Comparison of ENCODE assay signal across 18 mouse cellular contexts in genomic region chr10:86735036-86735435, GRCm38 (mm10). TPM values are rescaled to one million over a fixed set of nuclear protein-coding genes. Genes with fewer than 3 reads are reported as not detected.
DNase-seq lines count a peak whose midpoint lies in the region; ATAC-seq and TF ChIP-seq lines count a peak whose summit lies in the region.
"Had no signal": no experiment of that assay in that cellular context is flagged by ENCODE, and none has a peak within 500 bp of the region (broad histone marks: within the 10 kb centered on the region; RNA-seq: fewer than 3 reads in every experiment).

No protein-coding gene starts in this region.

- H3K4me2 ChIP-seq in hindbrain, postnatal 0 days (ENCODE audit: low read depth, low read length): no peak overlapping the region
- H3K4me2 ChIP-seq in CH12.LX (ENCODE audit: insufficient read depth, low read depth, poor library complexity, severe bottlenecking): no peak overlapping the region
- H3K4me2 ChIP-seq: hindbrain, embryonic 14.5 days; liver, embryonic 13.5 days; stomach, embryonic 15.5 days had no signal

- dilution Hi-C loops in CH12.LX (cut with MboI; ENCODE audit: extremely low pct_ligation_motif_present, extremely low pct_unique_long_range_greater_than_20kb, low sequenced_read_pairs): no loop called here

- in situ Hi-C loops in CH12.LX (cut with MboI; ENCODE audit: low pct_ligation_motif_present, low pct_unique_long_range_greater_than_20kb, low sequenced_read_pairs): no loop called here

- no peaks in the 10 kb centered on the region for H3K36me3 ChIP-seq in hindbrain, postnatal 0 days (ENCODE audit: insufficient read depth, low read length)
- no peaks in the 10 kb centered on the region for H3K36me3 ChIP-seq in hindbrain, embryonic 10.5 days
- H3K36me3 ChIP-seq in CH12.LX (replicated peaks in 1 of 2; ENCODE audit: control insufficient read depth in 1 of 2, insufficient read depth in 1 of 2, low read length in 1 of 2): peaks cover 4 to 13% of the 10 kb centered on the region in 2 experiments
- H3K36me3 ChIP-seq: liver, embryonic 13.5 days; stomach, embryonic 15.5 days had no signal

- DNase-seq in hindbrain, postnatal 0 days (ENCODE audit: low spot score): peak; percentile 17
- DNase-seq in hindbrain, embryonic 10.5 days (ENCODE audit: low spot score): no peak
- DNase-seq in 3T3-L1 (ENCODE audit: low read depth, low spot score) (peak; percentile 23), CH12.LX (ENCODE audit: extremely low read depth) (no peak)
- peak; percentile 43 for DNase-seq in induced T-regulatory cell, adult 2 months (ENCODE audit: low read depth)
- no peak for DNase-seq in adrenal gland, adult 2 months
- DNase-seq in neural tube, embryonic 10.5 days (ENCODE audit: extremely low spot score, low spot score): no peak
- DNase-seq: cerebellum, adult 11 months; heart, adult 18-20 months; kidney, adult 8-10 months; liver, embryonic 13.5 days; lung, postnatal 14 days; right cerebral cortex, postnatal 4 days had no signal

- no peaks in the 10 kb centered on the region for H3K4me1 ChIP-seq in hindbrain, postnatal 0 days (ENCODE audit: insufficient read depth, low read length)
- H3K4me1 ChIP-seq in hindbrain, embryonic 10.5 days (replicated peaks): 0 out of 2 replicates have a peak, but pooled peaks cover 4% of the 10 kb centered on the region
- peaks cover 0 to 5% of the 10 kb centered on the region in 2 experiments; a peak in 1 of 4 replicates for H3K4me1 ChIP-seq in CH12.LX (ENCODE audit: control insufficient read depth in 1 of 2, insufficient read depth in 2 of 2)
- H3K4me1 ChIP-seq: liver, embryonic 13.5 days; stomach, embryonic 15.5 days had no signal

- TF ChIP-seq EP300 in CH12.LX (IDR thresholded peaks at IDR 0.05; ENCODE audit: low read length): no peak

- no peaks in the 10 kb centered on the region for H3K9me3 ChIP-seq in hindbrain, postnatal 0 days (ENCODE audit: low read length)
- no peaks in the 10 kb centered on the region for H3K9me3 ChIP-seq in hindbrain, embryonic 10.5 days
- no peaks in the 10 kb centered on the region for H3K9me3 ChIP-seq in CH12.LX (replicated peaks; ENCODE audit: low read length)
- H3K9me3 ChIP-seq: liver, embryonic 13.5 days; stomach, embryonic 15.5 days had no signal

- TF ChIP-seq CTCF in hindbrain, postnatal 0 days (IDR thresholded peaks at IDR 0.05; ENCODE audit: low read depth): peak; percentile 29
- peak in 1 of 2 experiments; percentile 61; a peak in 2 of 4 replicates for TF ChIP-seq CTCF in CH12.LX (conservative IDR thresholded peaks at IDR 0.05 in 1 of 2, IDR thresholded peaks at IDR 0.05 in 1 of 2; ENCODE audit: low read depth in 2 of 2, low read length in 2 of 2)

- H3K4me3 ChIP-seq in hindbrain, postnatal 0 days (ENCODE audit: low read length): no peak overlapping the region
- H3K4me3 ChIP-seq in hindbrain, embryonic 10.5 days: no peak overlapping the region
- H3K4me3 ChIP-seq in CH12.LX (replicated peaks in 1 of 3; ENCODE audit: low read depth in 2 of 3, low read length in 2 of 3, poor library complexity in 1 of 3): no peak overlapping the region
- H3K4me3 ChIP-seq: erythroblast, embryonic 14.5 days; liver, embryonic 13.5 days; stomach, embryonic 15.5 days had no signal

- TF ChIP-seq POLR2A in CH12.LX (IDR thresholded peaks at IDR 0.05; ENCODE audit: low read depth, low read length): no peak

- WGBS in hindbrain, postnatal 0 days: 81% methylated on average over 4 of the region's 4 CpGs
- WGBS in hindbrain, embryonic 10.5 days: 93% methylated on average over 4 of the region's 4 CpGs

- no peak for ATAC-seq in hindbrain, postnatal 0 days

- H3K27me3 ChIP-seq in hindbrain, postnatal 0 days (ENCODE audit: insufficient read depth, low read length): no peaks in the 10 kb centered on the region
- H3K27me3 ChIP-seq in hindbrain, embryonic 10.5 days (ENCODE audit: insufficient read depth, poor library complexity, severe bottlenecking): peaks cover 3% of the 10 kb centered on the region; the same call in 1 of the 2 replicates
- H3K27me3 ChIP-seq in CH12.LX (replicated peaks): no peaks in the 10 kb centered on the region
- H3K27me3 ChIP-seq: liver, embryonic 13.5 days; stomach, embryonic 15.5 days had no signal

- no peaks in the 10 kb centered on the region for H3K79me2 ChIP-seq in CH12.LX (replicated peaks; ENCODE audit: control insufficient read depth, extremely low read depth, insufficient read depth, poor library complexity, severe bottlenecking)

- no peak overlapping the region for H3K27ac ChIP-seq in hindbrain, postnatal 0 days
- H3K27ac ChIP-seq in hindbrain, embryonic 10.5 days: no peak overlapping the region
- H3K27ac ChIP-seq in CH12.LX (ENCODE audit: insufficient read depth, low read depth): no peak overlapping the region
- H3K27ac ChIP-seq: hindbrain, embryonic 14.5 days; liver, embryonic 13.5 days; stomach, embryonic 15.5 days had no signal

- peak; percentile 74 for TF ChIP-seq RAD21 in CH12.LX (IDR thresholded peaks at IDR 0.05; ENCODE audit: low read depth, low read length)

- no peak overlapping the region for H3K9ac ChIP-seq in hindbrain, postnatal 0 days (replicated peaks; ENCODE audit: low read length)
- no peak overlapping the region for H3K9ac ChIP-seq in CH12.LX (ENCODE audit: insufficient read depth, low read depth)
- H3K9ac ChIP-seq: hindbrain, embryonic 14.5 days; liver, embryonic 13.5 days; stomach, embryonic 15.5 days had no signal

TF ChIP-seq in CH12.LX, 34 proteins besides CTCF, POLR2A, EP300 and RAD21:
- peak; percentile 54 for TF ChIP-seq SMC3 (IDR thresholded peaks at IDR 0.05; ENCODE audit: low read depth, low read length)
- TF ChIP-seq JUN (IDR thresholded peaks at IDR 0.05; ENCODE audit: insufficient read depth, low read depth, low read length): no peak
- TF ChIP-seq TCF12 (IDR thresholded peaks at IDR 0.05; ENCODE audit: low read depth, low read length): no peak
- no peak for TF ChIP-seq ZKSCAN1 (IDR thresholded peaks at IDR 0.05; ENCODE audit: borderline replicate concordance, low read depth, low read length)
- no peak for TF ChIP-seq NELFE (IDR thresholded peaks at IDR 0.05; ENCODE audit: low read depth, low read length)
- TF ChIP-seq SIN3A (IDR thresholded peaks at IDR 0.05; ENCODE audit: low read length): no peak
- no peak for TF ChIP-seq PAX5 (IDR thresholded peaks at IDR 0.05; ENCODE audit: low read length)
- TF ChIP-seq ZNF384 (IDR thresholded peaks at IDR 0.05; ENCODE audit: low read depth, low read length): peak; percentile 87
- TF ChIP-seq MXI1 (IDR thresholded peaks at IDR 0.05; ENCODE audit: low read depth, low read length): no peak
- no peak for TF ChIP-seq MAX (IDR thresholded peaks at IDR 0.05; ENCODE audit: low read length)
- TF ChIP-seq MAZ (IDR thresholded peaks at IDR 0.05; ENCODE audit: low read depth, low read length): no peak
- TF ChIP-seq KAT2A (IDR thresholded peaks at IDR 0.05; ENCODE audit: insufficient replicate concordance, low read length): no peak
- TF ChIP-seq ZMIZ1 (IDR thresholded peaks at IDR 0.05; ENCODE audit: low read depth, low read length): no peak
- no peak for TF ChIP-seq ZC3H11A (IDR thresholded peaks at IDR 0.05; ENCODE audit: low read depth, low read length)
- no peak for TF ChIP-seq POLR2AphosphoS2 (IDR thresholded peaks at IDR 0.05; ENCODE audit: low read depth, low read length)
- no peak for TF ChIP-seq JUND (conservative IDR thresholded peaks at IDR 0.05; ENCODE audit: low read depth, low read length)
- no peak for TF ChIP-seq E2F4 (IDR thresholded peaks at IDR 0.05; ENCODE audit: insufficient replicate concordance, low read depth, low read length)
TF ChIP-seq in CH12.LX: peak in this region for 2.

RNA-seq across cellular contexts. Expression of gene Gm49358, which starts 28.7 kb away (rescaled TPM):
- total RNA-seq in hindbrain, postnatal 0 days (2014; rRNA removed): 4.2 TPM in 1 of 2 replicates, not detected in the other
- polyA plus RNA-seq in hindbrain, postnatal 0 days (2015; fragmentation: Nextera tagmentation; extraction: Ambion mirVana): not detected in 2 replicates
- not detected in 2 replicates for polyA plus RNA-seq in hindbrain, embryonic 10.5 days (2016; fragmentation: Nextera tagmentation; extraction: Ambion mirVana)
- total RNA-seq in CH12.LX (2012; rRNA removed) (1.2 and 2.0 TPM in 2 replicates), CH12.LX (2014; rRNA removed) (not detected in 2 replicates)
- polyA plus RNA-seq in CH12.LX (2012; ENCODE audit: insufficient read length, low read depth): 3.8 TPM in 1 of 2 replicates, not detected in the other
- 10 to 100 TPM; 20.1 to 23.6 TPM for total RNA-seq in adrenal gland, adult 2 months (2021)
- polyA plus RNA-seq in adrenal gland, adult 2 months (2012; rRNA removed): not detected in 2 replicates
- polyA plus RNA-seq: cortical plate, adult 2 months; erythroblast, embryonic 14.5 days; heart, postnatal 0 days; liver, embryonic 13.5 days; stomach, embryonic 15.5 days had no signal

RNA-seq across cellular contexts. Expression of gene Ttc41, which starts 29.4 kb away (rescaled TPM):
- total RNA-seq in hindbrain, postnatal 0 days (2014; rRNA removed): 2.0 and 2.2 TPM in 2 replicates
- polyA plus RNA-seq in hindbrain, postnatal 0 days (2015; fragmentation: Nextera tagmentation; extraction: Ambion mirVana): 1.4 and 1.5 TPM in 2 replicates
- 2.9 TPM in 2 replicates for polyA plus RNA-seq in hindbrain, embryonic 10.5 days (2016; fragmentation: Nextera tagmentation; extraction: Ambion mirVana)
- total RNA-seq in CH12.LX (2012; rRNA removed) (4.0 and 4.4 TPM in 2 replicates), CH12.LX (2014; rRNA removed) (3.6 and 4.2 TPM in 2 replicates)
- 3.3 and 3.6 TPM in 2 replicates for polyA plus RNA-seq in CH12.LX (2012; ENCODE audit: insufficient read length, low read depth)
- 1 to 10 TPM; 1.6 to 2.5 TPM for total RNA-seq in adrenal gland, adult 2 months (2021)
- 1.0 and 1.5 TPM in 2 replicates for polyA plus RNA-seq in adrenal gland, adult 2 months (2012; rRNA removed)
- polyA plus RNA-seq: erythroblast, embryonic 14.5 days had no signal

RNA-seq across cellular contexts. Expression of gene Hsp90b1, which starts 29.7 kb away (rescaled TPM):
- total RNA-seq in hindbrain, postnatal 0 days (2014; rRNA removed): 92.5 and 110 TPM in 2 replicates
- 228 and 235 TPM in 2 replicates for polyA plus RNA-seq in hindbrain, postnatal 0 days (2015; fragmentation: Nextera tagmentation; extraction: Ambion mirVana)
- 412 and 566 TPM in 2 replicates for polyA plus RNA-seq in hindbrain, embryonic 10.5 days (2016; fragmentation: Nextera tagmentation; extraction: Ambion mirVana)
- total RNA-seq in CH12.LX (2012; rRNA removed) (635 and 991 TPM in 2 replicates), CH12.LX (2014; rRNA removed) (799 and 863 TPM in 2 replicates)
- polyA plus RNA-seq in CH12.LX (2012; ENCODE audit: insufficient read length, low read depth): 1,137 and 1,160 TPM in 2 replicates
- 100 to 1,000 TPM; 691 to 855 TPM for total RNA-seq in adrenal gland, adult 2 months (2021)
- 9.6 and 15.2 TPM in 2 replicates for polyA plus RNA-seq in adrenal gland, adult 2 months (2012; rRNA removed)

RNA-seq across cellular contexts. Expression of gene Nt5dc3, which starts 43.8 kb away (rescaled TPM):
- total RNA-seq in hindbrain, postnatal 0 days (2014; rRNA removed): 43.6 and 49.1 TPM in 2 replicates
- 8.5 and 9.3 TPM in 2 replicates for polyA plus RNA-seq in hindbrain, postnatal 0 days (2015; fragmentation: Nextera tagmentation; extraction: Ambion mirVana)
- polyA plus RNA-seq in hindbrain, embryonic 10.5 days (2016; fragmentation: Nextera tagmentation; extraction: Ambion mirVana): 0.77 and 1.4 TPM in 2 replicates
- total RNA-seq in CH12.LX (2012; rRNA removed): 4.6 and 7.1 TPM in 2 replicates
- 6.0 and 6.5 TPM in 2 replicates for total RNA-seq in CH12.LX (2014; rRNA removed)
- 15.0 and 15.9 TPM in 2 replicates for polyA plus RNA-seq in CH12.LX (2012; ENCODE audit: insufficient read length, low read depth)
- total RNA-seq in adrenal gland, adult 2 months (2021): 10 to 100 TPM; 29.8 to 57.4 TPM
- 29.0 and 30.2 TPM in 2 replicates for polyA plus RNA-seq in adrenal gland, adult 2 months (2012; rRNA removed)

Comparison
In these comparisons a context has a peak if more than half of its experiments do, and no peak if none do; other contexts are left out.
1. DNase-seq: peak in hindbrain, postnatal 0 days (single experiment), 3T3-L1 (single experiment) and induced T-regulatory cell, adult 2 months (single experiment); none in hindbrain, embryonic 10.5 days (single experiment), CH12.LX (single experiment), adrenal gland, adult 2 months (single experiment) and neural tube, embryonic 10.5 days (single experiment).
2. RNA of gene Hsp90b1, which starts 29.7 kb away (polyA plus RNA-seq): 1,137 to 1,160 TPM in CH12.LX, 412 to 566 TPM in hindbrain, embryonic 10.5 days and 228 to 235 TPM in hindbrain, postnatal 0 days; 9.6 to 15.2 TPM in adrenal gland, adult 2 months; every median in the first group is over 10 times any median in the second.